Mouse (Mus musculus) ES-E14 (cell line): ENCODE data around the gene Gsg1l. TPM values are rescaled to one million over a fixed set of nuclear protein-coding genes. Genes with fewer than 3 reads are reported as not detected.

Experiments
- DNase-seq: peaks from one replicate; pipeline ENCODE4 v3.0.0-alpha.2; 2013; ENCODE audit warnings: low read depth, low spot score
- H3K27ac ChIP-seq: 2 replicates; pipeline ENCODE4 v1.5.1; 2012; ENCODE audit warnings: low read depth, mild to moderate bottlenecking, low read length, moderate library complexity, mixed read lengths; ENCODE audit not compliant: poor library complexity, insufficient read depth, severe bottlenecking
- H3K36me3 ChIP-seq: 2 replicates; pipeline ENCODE4 v1.6.1; 2012; ENCODE audit warnings: mild to moderate bottlenecking, low read length, moderate library complexity, mixed read lengths; ENCODE audit not compliant: control insufficient read depth, poor library complexity, insufficient read depth, severe bottlenecking
- H3K4me1 ChIP-seq, 2 experiments: fragments of 150-350 bp in 1 of 2; sonication (generic) in 1 of 2; 2 replicates each; pipeline ENCODE4 v1.6.1; 2012; ENCODE audit warnings: low read length in 2 of 2, mild to moderate bottlenecking in 1 of 2, mixed read lengths in 1 of 2; ENCODE audit not compliant: control insufficient read depth in 2 of 2, insufficient read depth in 2 of 2, poor library complexity in 1 of 2
- H3K4me3 ChIP-seq, 2 experiments: fragments of 150-350 bp in 1 of 2; sonication (generic) in 1 of 2; 2 replicates each; pipeline ENCODE4 v1.5.1; 2012; ENCODE audit warnings: low read length in 2 of 2, low read depth in 1 of 2, mild to moderate bottlenecking in 1 of 2, mixed read lengths in 1 of 2; ENCODE audit not compliant: insufficient read depth in 1 of 2, poor library complexity in 1 of 2, severe bottlenecking in 1 of 2
- H3K9ac ChIP-seq: 2 replicates; pipeline ENCODE4 v1.6.1; 2012; ENCODE audit warnings: low read depth, mild to moderate bottlenecking, low read length, mixed read lengths; ENCODE audit not compliant: poor library complexity, insufficient read depth, severe bottlenecking
- H3K9me3 ChIP-seq: fragments of 150-350 bp; sonication (generic); 2 replicates; pipeline ENCODE4 v1.6.1; 2012; ENCODE audit warnings: low read depth, mild to moderate bottlenecking, low read length; ENCODE audit not compliant: control insufficient read depth, insufficient read depth
- CHD2 ChIP-seq: IDR thresholded peaks from 2 replicates; pipeline ENCODE4 v1.6.1; 2014; ENCODE audit warnings: mild to moderate bottlenecking, low read depth, low read length, inconsistent platforms
- HCFC1 ChIP-seq: IDR thresholded peaks from 2 replicates; pipeline ENCODE4 v1.6.1; 2012; ENCODE audit warnings: low read length, inconsistent platforms, borderline replicate concordance; ENCODE audit not compliant: insufficient read depth
- MAFK ChIP-seq: IDR thresholded peaks from 2 replicates; pipeline ENCODE4 v1.6.1; 2014; ENCODE audit warnings: mild to moderate bottlenecking, low read depth, low read length, inconsistent platforms; ENCODE audit not compliant: insufficient read depth
- ZC3H11A ChIP-seq: IDR thresholded peaks from 2 replicates; pipeline ENCODE4 v1.6.1; 2012; ENCODE audit warnings: low read depth, mild to moderate bottlenecking, inconsistent platforms, low read length, borderline replicate concordance
- ZNF384 ChIP-seq: IDR thresholded peaks from 2 replicates; pipeline ENCODE4 v1.6.1; 2012; ENCODE audit warnings: low read depth, low read length, inconsistent platforms
- in situ Hi-C, 2 experiments: fragments of 600-800 bp; cut with MboI; formaldehyde crosslinking; loops; one replicate each; pipeline ENCODE4 v1.15.1; 2025; ENCODE audit warnings: low sequenced_read_pairs in 2 of 2, inconsistent platforms in 1 of 2; ENCODE audit not compliant: unreplicated experiment in 2 of 2
- total RNA-seq: library from RNA; depleted of rRNA; stranded (reverse); fragments of 300-350 nt; gene quantifications from 2 replicates; pipeline ENCODE4 v1.2.3, GENCODE M21; 2012

Gsg1l gene
- total RNA-seq, 1 experiment = not detected

- in situ Hi-C loops = no loop called here
- Histone ChIP-seq H3K9me3 (no peaks in the 10 kb centered on the region), H3K27ac (no peak overlapping the region), H3K4me1 (no peaks in the 10 kb centered on the region), H3K36me3 (peaks cover 48% of the 10 kb centered on the region), H3K4me3 (no peak overlapping the region), H3K9ac (no peak overlapping the region)
- no peak for TF ChIP-seq ZC3H11A
- TF ChIP-seq MAFK = no peak
- TF ChIP-seq ZNF384 = no peak
- TF ChIP-seq CHD2 = no peak
- TF ChIP-seq HCFC1 = no peak
- DNase-seq = no peak
Observed at GRCm38 (mm10) chr7:126099163-126099775, 17.1 kb upstream of the Gsg1l start.

- DNase-seq = no peak
- H3K27ac ChIP-seq = no peak overlapping the region
- in situ Hi-C loops = no loop called here
- no peak overlapping the region for H3K9ac ChIP-seq
- peaks cover 35% of the 10 kb centered on the region for H3K36me3 ChIP-seq
- TF ChIP-seq ZC3H11A (no peak), ZNF384 (no peak), HCFC1 (no peak), MAFK (no peak), CHD2 (no peak)
- H3K9me3 ChIP-seq = no peaks in the 10 kb centered on the region
- no peaks in the 10 kb centered on the region for H3K4me1 ChIP-seq
- no peak overlapping the region for H3K4me3 ChIP-seq
Observed at GRCm38 (mm10) chr7:126097219-126097915, 15.2 kb upstream of the Gsg1l start.

GRCm38 (mm10) chr7:126096596-126096995 lies 14.4 kb upstream of the Gsg1l start:
- DNase-seq = no peak
- Histone ChIP-seq H3K4me3 (no peak overlapping the region), H3K9me3 (no peaks in the 10 kb centered on the region), H3K9ac (no peak overlapping the region), H3K4me1 (no peaks in the 10 kb centered on the region), H3K27ac (no peak overlapping the region), H3K36me3 (peaks cover 28% of the 10 kb centered on the region)
- in situ Hi-C loops = no loop called here
- TF ChIP-seq HCFC1 (no peak), ZNF384 (no peak), MAFK (no peak), CHD2 (no peak), ZC3H11A (no peak)

- Histone ChIP-seq H3K9ac (no peak overlapping the region), H3K9me3 (no peaks in the 10 kb centered on the region), H3K4me1 (no peaks in the 10 kb centered on the region), H3K4me3 (no peak overlapping the region), H3K27ac (no peak overlapping the region), H3K36me3 (peaks cover 14% of the 10 kb centered on the region; the same call in 1 of the 2 replicates)
- TF ChIP-seq CHD2 (no peak), MAFK (no peak), HCFC1 (no peak), ZNF384 (no peak), ZC3H11A (no peak)
- no peak for DNase-seq
- in situ Hi-C loops = no loop called here
Observed at GRCm38 (mm10) chr7:126094738-126095137, 12.5 kb upstream of the Gsg1l start.
